Mouse (Mus musculus) cortical plate, adult 2 months (tissue): ENCODE measurements around the gene Barhl1.

Experiments used
- CTCF ChIP-seq: fragments of 200-500 bp; IDR thresholded peaks from 2 replicates; pipeline ENCODE4 v1.5.1; 2011; ENCODE audit warnings: mild to moderate bottlenecking, control low read depth, low read length; ENCODE audit not compliant: insufficient read depth; ENCODE audit errors: extremely low read depth
- POLR2A ChIP-seq: fragments of 200-500 bp; IDR thresholded peaks from 2 replicates; pipeline ENCODE4 v1.6.1; 2011; ENCODE audit warnings: mild to moderate bottlenecking, low read length, control low read depth; ENCODE audit not compliant: insufficient read depth; ENCODE audit errors: extremely low read depth

- no peak for TF ChIP-seq CTCF
- TF ChIP-seq POLR2A, result no peak
These were observed 14.2 kb downstream of the Barhl1 start for GRCm38 (mm10) chr2:28902291-28902690.
